Mouse (Mus musculus): ENCODE measurements around the gene Chit1. TPM values are rescaled to one million over a fixed set of nuclear protein-coding genes. Genes with fewer than 3 reads are reported as not detected.

The Chit1 gene
- polyA plus RNA-seq, 1 experiment from 2014 or later = 0.58 TPM

- DNase-seq (ENCODE audit: low spot score) (no peak), ATAC-seq (replicated peaks; ENCODE audit: low FRiP score, low read depth) (no peak)
- H3K9ac ChIP-seq (ENCODE audit: low read depth, low read length) = no peak overlapping the region
- TF ChIP-seq CTCF (IDR thresholded peaks at IDR 0.05; ENCODE audit: low read depth) = no peak
- no peak overlapping the region for H3K27ac ChIP-seq
- no peaks in the 10 kb centered on the region for H3K27me3 ChIP-seq (ENCODE audit: insufficient read depth, low read length)
- peaks cover 19% of the 10 kb centered on the region for H3K36me3 ChIP-seq (ENCODE audit: insufficient read depth, low read length)
- H3K4me1 ChIP-seq (replicated peaks; ENCODE audit: insufficient read depth, low read length) = peaks cover 34% of the 10 kb centered on the region
- H3K9me3 ChIP-seq (replicated peaks; ENCODE audit: low read length) = no peaks in the 10 kb centered on the region
- 72% methylated on average over 1 of the region's 1 CpGs for WGBS
- no peak overlapping the region for H3K4me2 ChIP-seq (ENCODE audit: low read length)
- no peak overlapping the region for H3K4me3 ChIP-seq (replicated peaks; ENCODE audit: low read depth, low read length)
These were observed 37.4 kb upstream of the Chit1 start for GRCm38 (mm10) chr1:134073658-134074057.

DNA sequence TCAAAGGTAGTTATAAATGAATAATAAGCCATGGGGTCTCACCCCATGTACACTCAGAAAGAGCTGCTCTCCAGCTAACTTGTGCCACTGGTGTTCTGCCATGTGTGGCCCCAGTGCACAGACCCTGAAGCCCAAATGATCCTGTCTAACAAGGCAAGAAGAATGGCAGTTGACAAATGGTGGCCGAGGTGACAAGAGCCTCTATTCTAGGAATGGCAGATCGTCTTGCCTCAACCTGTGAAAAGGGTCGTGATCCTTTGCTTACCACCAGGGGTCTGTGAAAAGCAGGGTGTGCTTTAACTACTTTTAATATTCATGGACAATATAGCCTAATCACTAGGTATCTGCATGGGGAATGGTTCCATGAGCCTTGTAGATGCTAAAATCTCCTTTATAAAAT is 36.9 kb upstream of the Chit1 start:
- no peak for DNase-seq (ENCODE audit: low spot score)
- Histone ChIP-seq H3K4me1 (replicated peaks; ENCODE audit: insufficient read depth, low read length) (peaks cover 34% of the 10 kb centered on the region), H3K27ac (no peak overlapping the region)

DNA sequence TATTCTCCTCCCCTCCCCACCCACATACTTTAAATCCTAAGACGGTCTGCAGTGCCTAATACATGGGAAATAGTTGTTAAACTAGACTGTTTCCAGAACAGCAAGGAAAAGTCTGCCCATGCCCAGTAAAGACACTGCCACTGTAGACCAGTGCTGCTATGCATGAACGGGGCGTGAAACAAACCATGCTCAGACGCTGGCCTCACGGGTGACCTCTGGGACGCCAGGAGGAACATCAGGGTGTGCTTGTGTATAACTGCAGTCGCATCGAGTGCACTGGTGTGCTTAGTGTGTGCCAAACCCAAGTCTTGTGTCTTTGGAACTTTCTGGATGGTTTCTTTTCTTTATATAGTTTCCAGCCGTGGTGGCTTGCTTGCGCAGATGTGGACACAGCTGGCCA is 36.4 kb upstream of the Chit1 start:
- DNase-seq (ENCODE audit: low spot score) (no peak), ATAC-seq (replicated peaks; ENCODE audit: low FRiP score, low read depth) (no peak)
- Histone ChIP-seq H3K4me1 (replicated peaks; ENCODE audit: insufficient read depth, low read length) (peaks cover 34% of the 10 kb centered on the region), H3K27me3 (ENCODE audit: insufficient read depth, low read length) (no peaks in the 10 kb centered on the region), H3K4me2 (ENCODE audit: low read length) (no peak overlapping the region), H3K4me3 (replicated peaks; ENCODE audit: low read depth, low read length) (no peak overlapping the region), H3K9me3 (replicated peaks; ENCODE audit: low read length) (no peaks in the 10 kb centered on the region), H3K9ac (ENCODE audit: low read depth, low read length) (no peak overlapping the region), H3K27ac (no peak overlapping the region), H3K36me3 (ENCODE audit: insufficient read depth, low read length) (peaks cover 19% of the 10 kb centered on the region)
- no peak for TF ChIP-seq CTCF (IDR thresholded peaks at IDR 0.05; ENCODE audit: low read depth)
- 59% methylated on average over 10 of the region's 10 CpGs for WGBS

More for the DNA sequence above, 36.9 kb upstream of the Chit1 start:
- Histone ChIP-seq H3K9me3 (replicated peaks; ENCODE audit: low read length) (no peaks in the 10 kb centered on the region), H3K4me2 (ENCODE audit: low read length) (no peak overlapping the region), H3K9ac (ENCODE audit: low read depth, low read length) (no peak overlapping the region), H3K27me3 (ENCODE audit: insufficient read depth, low read length) (no peaks in the 10 kb centered on the region), H3K36me3 (ENCODE audit: insufficient read depth, low read length) (peaks cover 19% of the 10 kb centered on the region), H3K4me3 (replicated peaks; ENCODE audit: low read depth, low read length) (no peak overlapping the region)
- no peak for TF ChIP-seq CTCF (IDR thresholded peaks at IDR 0.05; ENCODE audit: low read depth)
- ATAC-seq (replicated peaks; ENCODE audit: low FRiP score, low read depth) = no peak
- 35% methylated on average over 3 of the region's 3 CpGs for WGBS

DNA sequence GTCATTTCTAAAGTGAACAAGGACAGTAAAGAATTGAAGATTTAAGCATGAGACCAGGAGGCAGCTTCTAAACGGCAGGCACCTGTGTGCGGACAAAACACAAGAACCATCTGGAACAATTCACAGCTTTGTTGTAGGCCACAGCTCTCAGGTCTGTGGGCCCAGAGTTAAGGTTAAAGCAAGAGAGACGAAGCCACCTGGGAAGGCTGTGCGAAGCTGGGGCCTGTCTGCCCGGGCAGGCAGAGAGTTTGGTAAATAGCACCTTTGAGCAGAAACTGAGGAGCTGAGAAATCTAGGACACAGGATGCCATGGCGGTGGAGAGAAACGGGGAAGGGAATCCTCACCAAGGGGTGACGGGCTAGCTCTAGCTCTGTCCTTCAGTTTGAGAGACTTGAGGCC is 35.5 kb upstream of the Chit1 start:
- Histone ChIP-seq H3K4me2 (ENCODE audit: low read length) (peak overlapping the region; percentile 84), H3K9me3 (replicated peaks; ENCODE audit: low read length) (no peaks in the 10 kb centered on the region), H3K4me3 (replicated peaks; ENCODE audit: low read depth, low read length) (no peak overlapping the region), H3K36me3 (ENCODE audit: insufficient read depth, low read length) (peaks cover 19% of the 10 kb centered on the region), H3K27me3 (ENCODE audit: insufficient read depth, low read length) (no peaks in the 10 kb centered on the region), H3K4me1 (replicated peaks; ENCODE audit: insufficient read depth, low read length) (peaks cover 30% of the 10 kb centered on the region), H3K27ac (no peak overlapping the region), H3K9ac (ENCODE audit: low read depth, low read length) (peak overlapping the region; percentile 41; the same call in 1 of the 2 replicates)
- 86% methylated on average over 8 of the region's 8 CpGs for WGBS
- TF ChIP-seq CTCF (IDR thresholded peaks at IDR 0.05; ENCODE audit: low read depth) = no peak
- no peak for DNase-seq (ENCODE audit: low spot score)
- no peak for ATAC-seq (replicated peaks; ENCODE audit: low FRiP score, low read depth)

DNA sequence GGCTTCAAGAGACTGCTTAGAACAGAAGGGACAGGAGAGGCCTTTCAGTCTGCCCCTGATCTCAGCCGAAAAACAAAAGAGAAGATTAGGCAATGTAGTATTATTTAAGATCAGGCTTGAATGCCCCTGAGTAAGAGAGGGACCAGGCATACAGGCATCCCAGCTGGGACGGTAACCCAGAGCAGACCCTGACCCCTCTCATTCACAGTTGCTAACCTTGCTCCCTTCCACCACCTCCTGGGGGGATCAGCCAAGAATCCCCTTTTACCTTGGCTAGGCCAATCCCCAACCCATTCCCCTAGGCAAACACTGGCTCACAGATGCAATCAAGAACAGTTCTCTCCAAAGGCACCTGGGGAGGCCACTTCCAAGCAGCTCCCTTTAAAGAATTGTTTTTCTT is 34.3 kb upstream of the Chit1 start:
- DNase-seq (ENCODE audit: low spot score) = no peak
- peaks cover 25% of the 10 kb centered on the region for H3K4me1 ChIP-seq (replicated peaks; ENCODE audit: insufficient read depth, low read length)
- peaks cover 19% of the 10 kb centered on the region for H3K36me3 ChIP-seq (ENCODE audit: insufficient read depth, low read length)
- peak overlapping the region; percentile 43; the same call in 1 of the 2 replicates for H3K9ac ChIP-seq (ENCODE audit: low read depth, low read length)
- ATAC-seq (replicated peaks; ENCODE audit: low FRiP score, low read depth) = no peak
- 57% methylated on average over 2 of the region's 2 CpGs for WGBS
- no peak for TF ChIP-seq CTCF (IDR thresholded peaks at IDR 0.05; ENCODE audit: low read depth)
- H3K4me2 ChIP-seq (ENCODE audit: low read length) = peak overlapping the region; percentile 84
- no peaks in the 10 kb centered on the region for H3K27me3 ChIP-seq (ENCODE audit: insufficient read depth, low read length)
- H3K9me3 ChIP-seq (replicated peaks; ENCODE audit: low read length) = no peaks in the 10 kb centered on the region
- peak overlapping the region; percentile 75 for H3K4me3 ChIP-seq (replicated peaks; ENCODE audit: low read depth, low read length)
- H3K27ac ChIP-seq = no peak overlapping the region

DNA sequence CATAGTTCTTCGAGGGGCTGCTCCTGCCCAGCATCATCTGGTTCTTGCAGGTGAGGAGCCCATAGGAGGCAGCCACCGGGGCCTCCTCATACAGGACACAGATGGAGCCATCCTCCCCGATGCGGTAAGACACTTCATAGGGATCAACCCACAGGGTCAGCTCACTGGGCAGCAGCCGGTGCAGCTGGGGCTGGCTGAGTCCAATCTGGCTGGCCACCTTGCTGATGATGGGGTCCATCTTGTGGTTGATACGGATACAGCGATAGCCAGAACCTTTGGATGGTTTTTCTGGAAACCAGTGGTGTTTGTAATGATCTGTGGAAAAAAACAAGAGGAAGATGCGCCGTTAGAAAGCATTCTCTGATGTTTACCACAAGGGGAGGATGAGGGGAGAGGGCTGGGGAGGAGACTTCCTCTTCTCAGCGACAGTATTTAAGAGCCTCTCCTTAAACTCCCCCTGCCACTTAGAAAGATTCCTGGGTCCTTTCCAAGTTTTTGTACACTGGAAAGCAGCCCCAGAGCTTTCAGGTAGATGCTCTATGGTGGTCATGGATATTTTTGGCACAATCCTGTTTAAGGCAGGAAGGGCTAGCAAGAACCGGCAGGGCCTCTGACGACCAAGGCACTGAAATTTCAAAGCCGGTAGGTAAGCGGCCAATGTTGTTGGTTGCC is 33.5 kb upstream of the Chit1 start:
- WGBS = 18% methylated on average over 14 of the region's 14 CpGs
- peak; percentile 52; the same call in 1 of the 2 replicates for TF ChIP-seq CTCF (IDR thresholded peaks at IDR 0.05; ENCODE audit: low read depth)
- peak overlapping the region; percentile 84 for H3K9ac ChIP-seq (ENCODE audit: low read depth, low read length)
- peaks cover 19% of the 10 kb centered on the region for H3K36me3 ChIP-seq (ENCODE audit: insufficient read depth, low read length)
- H3K4me3 ChIP-seq (replicated peaks; ENCODE audit: low read depth, low read length) = peak overlapping the region; percentile 75
- DNase-seq (ENCODE audit: low spot score) (peak; percentile 79), ATAC-seq (replicated peaks; ENCODE audit: low FRiP score, low read depth) (no peak)
- no peaks in the 10 kb centered on the region for H3K27me3 ChIP-seq (ENCODE audit: insufficient read depth, low read length)
- peak overlapping the region; percentile 89; the same call in 1 of the 2 replicates for H3K27ac ChIP-seq
- H3K4me1 ChIP-seq (replicated peaks; ENCODE audit: insufficient read depth, low read length) = peaks cover 18% of the 10 kb centered on the region
- no peaks in the 10 kb centered on the region for H3K9me3 ChIP-seq (replicated peaks; ENCODE audit: low read length)
- H3K4me2 ChIP-seq (ENCODE audit: low read length) = peak overlapping the region; percentile 84

Data from kidney, postnatal 0 days (tissue).